Comparison of ENCODE assay signal across 11 mouse cellular contexts in the genomic region with DNA sequence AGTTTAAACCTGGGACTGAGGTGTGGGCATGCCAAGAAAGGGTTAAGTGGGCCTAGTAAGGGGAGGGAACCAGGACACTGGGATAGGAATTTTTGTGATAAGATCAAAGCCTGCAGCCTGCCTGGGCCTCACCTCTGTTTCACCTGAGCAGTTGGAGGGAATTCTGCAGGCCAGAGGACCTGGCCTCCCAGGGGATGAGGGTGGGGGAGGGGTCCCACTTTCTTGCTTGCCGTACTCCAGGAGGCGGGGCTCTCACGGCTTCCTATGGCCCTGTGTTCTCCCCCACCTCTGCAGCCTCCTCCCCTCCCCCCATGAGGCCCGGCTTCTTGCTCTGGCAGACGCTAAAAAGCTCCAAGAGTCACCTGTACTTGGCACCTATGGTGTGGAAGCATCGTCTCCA. TPM values are rescaled to one million over a fixed set of nuclear protein-coding genes. Genes with fewer than 3 reads are reported as not detected.
A peak's percentile ranks its signal among the peaks of the same experiment; 100 is the strongest.
DNase-seq lines count a peak whose midpoint lies in the region; ATAC-seq lines count a peak whose summit lies in the region.
"Had no signal": no experiment of that assay in that cellular context is flagged by ENCODE, and none has a peak within 500 bp of the region (broad histone marks: within the 10 kb centered on the region; RNA-seq: fewer than 3 reads in every experiment).

No protein-coding gene starts in this region.

- no peaks in the 10 kb centered on the region for H3K9me3 ChIP-seq in heart, embryonic 14.5 days (ENCODE audit: control insufficient read depth, low read length)
- no peaks in the 10 kb centered on the region for H3K9me3 ChIP-seq in intestine, embryonic 16.5 days (ENCODE audit: control insufficient read depth, low read length)
- H3K9me3 ChIP-seq in limb, embryonic 15.5 days, result no peaks in the 10 kb centered on the region

- WGBS in heart, embryonic 14.5 days, result 11% methylated on average over 6 of the region's 6 CpGs
- WGBS in intestine, embryonic 16.5 days, result 18% methylated on average over 6 of the region's 6 CpGs
- WGBS in limb, embryonic 15.5 days, result 7% methylated on average over 6 of the region's 6 CpGs

- DNase-seq in heart, postnatal 36 days, result no peak
- DNase-seq in ZHBTc4 (ENCODE audit: low read depth, low spot score), result peak; percentile 89
- DNase-seq in thymus, adult 18-20 months, result no peak
- no peak for DNase-seq in adrenal gland, postnatal 36 days

- H3K4me3 ChIP-seq in heart, embryonic 14.5 days (ENCODE audit: control insufficient read depth in 1 of 2, insufficient read depth in 1 of 2, low read depth in 1 of 2, low read length in 2 of 2), result no peak overlapping the region
- no peak overlapping the region for H3K4me3 ChIP-seq in intestine, embryonic 16.5 days (ENCODE audit: low read length)
- H3K4me3 ChIP-seq in limb, embryonic 15.5 days, result no peak overlapping the region

- peaks cover 89 to 92% of the 10 kb centered on the region in 2 experiments for H3K4me1 ChIP-seq in heart, embryonic 14.5 days (ENCODE audit: control insufficient read depth in 2 of 2, insufficient read depth in 2 of 2, low read length in 2 of 2)
- peaks cover 83% of the 10 kb centered on the region for H3K4me1 ChIP-seq in intestine, embryonic 16.5 days (ENCODE audit: control insufficient read depth, insufficient read depth, low read length)
- peaks cover 94% of the 10 kb centered on the region for H3K4me1 ChIP-seq in limb, embryonic 15.5 days

- intact Hi-C loops in heart, postnatal 36 days (cut with DNase I), result loop anchor here (10.0 kb wide), 1 partner anchor 1335 kb away; the partner anchor contains the start of gene Id3

- peak overlapping the region; percentile 58 for H3K9ac ChIP-seq in heart, embryonic 14.5 days (ENCODE audit: low read length)
- H3K9ac ChIP-seq in intestine, embryonic 16.5 days (ENCODE audit: low read depth, low read length), result no peak overlapping the region
- H3K9ac ChIP-seq in limb, embryonic 15.5 days, result no peak overlapping the region

- H3K27ac ChIP-seq in heart, embryonic 14.5 days (replicated peaks in 1 of 2; ENCODE audit: control insufficient read depth in 1 of 2, insufficient read depth in 1 of 2, low read depth in 2 of 2, low read length in 2 of 2), result peak overlapping the region; percentile 71 to 86
- peak overlapping the region; percentile 71; the same call in 1 of the 2 replicates for H3K27ac ChIP-seq in intestine, embryonic 16.5 days (ENCODE audit: low read length)
- H3K27ac ChIP-seq in limb, embryonic 15.5 days, result no peak overlapping the region

- peak overlapping the region; percentile 35 for H3K4me2 ChIP-seq in heart, embryonic 14.5 days (ENCODE audit: low read length)
- H3K4me2 ChIP-seq in intestine, embryonic 16.5 days (ENCODE audit: low read depth, low read length), result peak overlapping the region; percentile 46; the same call in 1 of the 2 replicates
- 0 out of 2 replicates have a peak overlapping the region, but pooled peaks have one; percentile 3 for H3K4me2 ChIP-seq in limb, embryonic 15.5 days

- peaks cover 5% of the 10 kb centered on the region; the same call in 1 of the 2 replicates for H3K36me3 ChIP-seq in heart, embryonic 14.5 days (ENCODE audit: control insufficient read depth, insufficient read depth, low read length)
- no peaks in the 10 kb centered on the region for H3K36me3 ChIP-seq in intestine, embryonic 16.5 days (ENCODE audit: control insufficient read depth, insufficient read depth, low read length)
- no peaks in the 10 kb centered on the region for H3K36me3 ChIP-seq in limb, embryonic 15.5 days

- ATAC-seq in heart, embryonic 14.5 days (ENCODE audit: insufficient number of reproducible peaks, insufficient read depth, low FRiP score, low read depth), result no peak
- peak; percentile 14 for ATAC-seq in intestine, embryonic 16.5 days
- ATAC-seq in limb, embryonic 15.5 days (ENCODE audit: insufficient number of reproducible peaks, low FRiP score, low TSS enrichment, low read depth), result no peak
- ATAC-seq in megakaryocyte-erythroid progenitor cell, adult 5-6 weeks (replicated peaks; ENCODE audit: low FRiP score, low TSS enrichment, poor library complexity, severe bottlenecking), result no peak
- ATAC-seq: forebrain, embryonic 16.5 days had no signal

- H3K27me3 ChIP-seq in heart, embryonic 14.5 days (ENCODE audit: control insufficient read depth, insufficient read depth, low read length), result no peaks in the 10 kb centered on the region
- H3K27me3 ChIP-seq in intestine, embryonic 16.5 days (replicated peaks; ENCODE audit: control insufficient read depth, insufficient read depth, low read length), result no peaks in the 10 kb centered on the region
- no peaks in the 10 kb centered on the region for H3K27me3 ChIP-seq in limb, embryonic 15.5 days

RNA-seq across cellular contexts. Expression of gene Hspg2, which starts 11.2 kb away (rescaled TPM):
- polyA plus RNA-seq in heart, embryonic 14.5 days (2014; fragmentation: Nextera tagmentation; extraction: Ambion mirVana), result 67.5 and 68.3 TPM in 2 replicates
- total RNA-seq in heart, postnatal 36 days (2021), result 100 to 1,000 TPM; 240 to 255 TPM
- polyA plus RNA-seq in intestine, embryonic 16.5 days (2015; fragmentation: Nextera tagmentation; extraction: Ambion mirVana), result 24.5 TPM in 2 replicates
- 40.6 and 44.5 TPM in 2 replicates for polyA plus RNA-seq in limb, embryonic 15.5 days (2015; fragmentation: Nextera tagmentation; extraction: Ambion mirVana)
- 0.22 TPM in 1 of 2 replicates, not detected in the other for total RNA-seq in megakaryocyte-erythroid progenitor cell, adult 5-6 weeks (2014; fragmentation: Nextera tagmentation)
- total RNA-seq in megakaryocyte-erythroid progenitor cell, adult 5-6 weeks (2017), result not detected in 2 replicates
- 100 to 1,000 TPM; 141 to 263 TPM for total RNA-seq in adrenal gland, postnatal 36 days (2021)
- total RNA-seq: monocyte, adult 5-6 weeks had no signal

RNA-seq across cellular contexts. Expression of gene 1700013G24Rik, which starts 26.7 kb away (rescaled TPM):
- not detected in 2 replicates for polyA plus RNA-seq in heart, embryonic 14.5 days (2014; fragmentation: Nextera tagmentation; extraction: Ambion mirVana)
- total RNA-seq in heart, postnatal 36 days (2021), result not detected
- polyA plus RNA-seq in intestine, embryonic 16.5 days (2015; fragmentation: Nextera tagmentation; extraction: Ambion mirVana), result not detected in 2 replicates
- polyA plus RNA-seq in limb, embryonic 15.5 days (2015; fragmentation: Nextera tagmentation; extraction: Ambion mirVana), result 0.23 and 0.40 TPM in 2 replicates
- not detected in 2 replicates for total RNA-seq in megakaryocyte-erythroid progenitor cell, adult 5-6 weeks (2014; fragmentation: Nextera tagmentation)
- not detected in 2 replicates for total RNA-seq in megakaryocyte-erythroid progenitor cell, adult 5-6 weeks (2017)
- total RNA-seq in adrenal gland, postnatal 36 days (2021), result not detected
- total RNA-seq: layer of hippocampus, postnatal 25 days; monocyte, adult 5-6 weeks had no signal
- polyA plus RNA-seq: forebrain, embryonic 16.5 days had no signal

RNA-seq across cellular contexts. Expression of gene Cela3b, which starts 49.4 kb away (rescaled TPM):
- not detected in 2 replicates for polyA plus RNA-seq in heart, embryonic 14.5 days (2014; fragmentation: Nextera tagmentation; extraction: Ambion mirVana)
- not detected for total RNA-seq in heart, postnatal 36 days (2021)
- polyA plus RNA-seq in intestine, embryonic 16.5 days (2015; fragmentation: Nextera tagmentation; extraction: Ambion mirVana), result 237 and 402 TPM in 2 replicates
- 0.70 TPM in 1 of 2 replicates, not detected in the other for polyA plus RNA-seq in limb, embryonic 15.5 days (2015; fragmentation: Nextera tagmentation; extraction: Ambion mirVana)
- total RNA-seq in megakaryocyte-erythroid progenitor cell, adult 5-6 weeks (2014; fragmentation: Nextera tagmentation), result not detected in 2 replicates
- not detected in 2 replicates for total RNA-seq in megakaryocyte-erythroid progenitor cell, adult 5-6 weeks (2017)
- not detected for total RNA-seq in adrenal gland, postnatal 36 days (2021)
- total RNA-seq: layer of hippocampus, postnatal 25 days; monocyte, adult 5-6 weeks had no signal
- polyA plus RNA-seq: forebrain, embryonic 16.5 days had no signal

Comparison
In these comparisons a context has a peak if more than half of its experiments do, and no peak if none do; other contexts are left out.
1. RNA of gene Hspg2, which starts 11.2 kb away (total RNA-seq): 141 to 263 TPM in adrenal gland, postnatal 36 days and 240 to 255 TPM in heart, postnatal 36 days; 0.22 TPM in megakaryocyte-erythroid progenitor cell, adult 5-6 weeks; every median in the first group is over 100 times any median in the second.
2. Peak in every context shown above with its lines, with median percentiles within 50 percentile points of each other: H3K4me2 ChIP-seq.